Mouse (Mus musculus) ES-E14 (cell line): ENCODE results near the gene Adgrf5. TPM values are rescaled to one million over a fixed set of nuclear protein-coding genes. Genes with fewer than 3 reads are reported as not detected.

Experiments used
- DNase-seq: peaks from one replicate; pipeline ENCODE4 v3.0.0-alpha.2; 2013; ENCODE audit warnings: low read depth, low spot score
- H3K27ac ChIP-seq: 2 replicates; pipeline ENCODE4 v1.5.1; 2012; ENCODE audit warnings: low read depth, mild to moderate bottlenecking, low read length, moderate library complexity, mixed read lengths; ENCODE audit not compliant: poor library complexity, insufficient read depth, severe bottlenecking
- H3K36me3 ChIP-seq: 2 replicates; pipeline ENCODE4 v1.6.1; 2012; ENCODE audit warnings: mild to moderate bottlenecking, low read length, moderate library complexity, mixed read lengths; ENCODE audit not compliant: control insufficient read depth, poor library complexity, insufficient read depth, severe bottlenecking
- H3K4me1 ChIP-seq, 2 experiments: fragments of 150-350 bp in 1 of 2; sonication (generic) in 1 of 2; 2 replicates each; pipeline ENCODE4 v1.6.1; 2012; ENCODE audit warnings: low read length in 2 of 2, mild to moderate bottlenecking in 1 of 2, mixed read lengths in 1 of 2; ENCODE audit not compliant: control insufficient read depth in 2 of 2, insufficient read depth in 2 of 2, poor library complexity in 1 of 2
- H3K4me3 ChIP-seq, 2 experiments: fragments of 150-350 bp in 1 of 2; sonication (generic) in 1 of 2; 2 replicates each; pipeline ENCODE4 v1.5.1; 2012; ENCODE audit warnings: low read length in 2 of 2, low read depth in 1 of 2, mild to moderate bottlenecking in 1 of 2, mixed read lengths in 1 of 2; ENCODE audit not compliant: insufficient read depth in 1 of 2, poor library complexity in 1 of 2, severe bottlenecking in 1 of 2
- H3K9ac ChIP-seq: 2 replicates; pipeline ENCODE4 v1.6.1; 2012; ENCODE audit warnings: low read depth, mild to moderate bottlenecking, low read length, mixed read lengths; ENCODE audit not compliant: poor library complexity, insufficient read depth, severe bottlenecking
- H3K9me3 ChIP-seq: fragments of 150-350 bp; sonication (generic); 2 replicates; pipeline ENCODE4 v1.6.1; 2012; ENCODE audit warnings: low read depth, mild to moderate bottlenecking, low read length; ENCODE audit not compliant: control insufficient read depth, insufficient read depth
- CHD2 ChIP-seq: IDR thresholded peaks from 2 replicates; pipeline ENCODE4 v1.6.1; 2014; ENCODE audit warnings: mild to moderate bottlenecking, low read depth, low read length, inconsistent platforms
- HCFC1 ChIP-seq: IDR thresholded peaks from 2 replicates; pipeline ENCODE4 v1.6.1; 2012; ENCODE audit warnings: low read length, inconsistent platforms, borderline replicate concordance; ENCODE audit not compliant: insufficient read depth
- MAFK ChIP-seq: IDR thresholded peaks from 2 replicates; pipeline ENCODE4 v1.6.1; 2014; ENCODE audit warnings: mild to moderate bottlenecking, low read depth, low read length, inconsistent platforms; ENCODE audit not compliant: insufficient read depth
- ZC3H11A ChIP-seq: IDR thresholded peaks from 2 replicates; pipeline ENCODE4 v1.6.1; 2012; ENCODE audit warnings: low read depth, mild to moderate bottlenecking, inconsistent platforms, low read length, borderline replicate concordance
- ZNF384 ChIP-seq: IDR thresholded peaks from 2 replicates; pipeline ENCODE4 v1.6.1; 2012; ENCODE audit warnings: low read depth, low read length, inconsistent platforms
- in situ Hi-C, 2 experiments: fragments of 600-800 bp; cut with MboI; formaldehyde crosslinking; loops; one replicate each; pipeline ENCODE4 v1.15.1; 2025; ENCODE audit warnings: low sequenced_read_pairs in 2 of 2, inconsistent platforms in 1 of 2; ENCODE audit not compliant: unreplicated experiment in 2 of 2
- total RNA-seq: library from RNA; depleted of rRNA; stranded (reverse); fragments of 300-350 nt; gene quantifications from 2 replicates; pipeline ENCODE4 v1.2.3, GENCODE M21; 2012

Adgrf5 gene
- total RNA-seq, 1 experiment = 5.5 TPM

GRCm38 (mm10) chr17:43362881-43363280 lies 2.6 kb downstream of the Adgrf5 start:
- no peak for DNase-seq
- in situ Hi-C loops = no loop called here
- H3K36me3 ChIP-seq = no peaks in the 10 kb centered on the region
- no peak overlapping the region for H3K9ac ChIP-seq
- H3K4me3 ChIP-seq = no peak overlapping the region
- TF ChIP-seq ZNF384 (no peak), MAFK (no peak), ZC3H11A (no peak), HCFC1 (no peak)
- H3K9me3 ChIP-seq = no peaks in the 10 kb centered on the region
- peaks cover 10% of the 10 kb centered on the region in 2 experiments for H3K4me1 ChIP-seq
- H3K27ac ChIP-seq = no peak overlapping the region

GRCm38 (mm10) chr17:43363921-43364320 lies 3.7 kb downstream of the Adgrf5 start:
- TF ChIP-seq ZNF384 (no peak), MAFK (no peak), CHD2 (no peak), HCFC1 (no peak), ZC3H11A (no peak)
- no peaks in the 10 kb centered on the region for H3K36me3 ChIP-seq
- H3K9ac ChIP-seq = no peak overlapping the region
- no peaks in the 10 kb centered on the region for H3K9me3 ChIP-seq
- H3K4me3 ChIP-seq = no peak overlapping the region
- in situ Hi-C loops = no loop called here
- no peak for DNase-seq
- H3K27ac ChIP-seq = no peak overlapping the region
- peaks cover 10% of the 10 kb centered on the region in 2 experiments for H3K4me1 ChIP-seq

GRCm38 (mm10) chr17:43365297-43365696 lies 5.0 kb downstream of the Adgrf5 start:
- Histone ChIP-seq H3K36me3 (no peaks in the 10 kb centered on the region; the same call in 1 of the 2 replicates), H3K27ac (no peak overlapping the region), H3K9ac (no peak overlapping the region), H3K9me3 (no peaks in the 10 kb centered on the region), H3K4me1 (peaks cover 10% of the 10 kb centered on the region in 2 experiments), H3K4me3 (no peak overlapping the region)
- in situ Hi-C loops = no loop called here
- no peak for DNase-seq
- TF ChIP-seq ZC3H11A = no peak
- no peak for TF ChIP-seq CHD2
- TF ChIP-seq ZNF384 = no peak
- TF ChIP-seq MAFK = no peak
- TF ChIP-seq HCFC1 = no peak

- H3K27ac ChIP-seq = no peak overlapping the region
- peaks cover 10% of the 10 kb centered on the region in 2 experiments for H3K4me1 ChIP-seq
- no peaks in the 10 kb centered on the region for H3K9me3 ChIP-seq
- in situ Hi-C loops = no loop called here
- TF ChIP-seq ZNF384 (no peak), ZC3H11A (no peak), HCFC1 (no peak), MAFK (no peak)
- no peak overlapping the region for H3K9ac ChIP-seq
- no peaks in the 10 kb centered on the region; the same call in 1 of the 2 replicates for H3K36me3 ChIP-seq
- no peak for DNase-seq
- H3K4me3 ChIP-seq = no peak overlapping the region
Measured at GRCm38 (mm10) chr17:43366486-43366885, 6.2 kb downstream of the Adgrf5 start.

- no peak for DNase-seq
- no peak overlapping the region for H3K27ac ChIP-seq
Measured at GRCm38 (mm10) chr17:43368171-43368576, 7.9 kb downstream of the Adgrf5 start.

More at GRCm38 (mm10) chr17:43368171-43368576, 7.9 kb downstream of the Adgrf5 start:
- peaks cover 2 to 10% of the 10 kb centered on the region in 2 experiments for H3K4me1 ChIP-seq
- H3K9me3 ChIP-seq = no peaks in the 10 kb centered on the region
- H3K36me3 ChIP-seq = no peaks in the 10 kb centered on the region; the same call in 1 of the 2 replicates
- H3K9ac ChIP-seq = no peak overlapping the region
- TF ChIP-seq CHD2 (no peak), ZC3H11A (no peak), MAFK (no peak), ZNF384 (no peak), HCFC1 (no peak)
- H3K4me3 ChIP-seq = no peak overlapping the region
- in situ Hi-C loops = no loop called here
